1 mouse cellular context compared by ENCODE assay signal in the genomic region with DNA sequence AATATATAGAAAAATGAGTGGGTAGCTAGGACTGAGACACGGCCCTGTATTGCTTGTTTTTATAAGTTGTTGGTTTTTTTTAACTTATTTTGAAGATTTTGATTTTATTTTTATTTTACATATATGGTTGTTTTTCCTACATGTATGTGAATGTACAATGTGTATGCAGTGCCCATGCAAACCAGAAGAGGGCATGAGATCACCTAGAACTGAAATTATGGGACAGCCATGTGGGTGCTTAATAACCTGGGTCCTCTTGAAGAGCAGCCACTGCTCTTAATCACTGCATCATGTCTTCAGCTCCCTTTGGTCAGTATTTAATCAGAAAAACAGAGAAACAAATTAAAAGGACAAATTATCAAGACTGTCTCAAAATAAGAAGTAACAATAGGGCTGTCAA.
TF ChIP-seq lines count a peak whose summit lies in the region.

No protein-coding gene starts in this region.

TF ChIP-seq in MEL, 35 proteins besides CTCF, POLR2A, EP300 and RAD21 (continued from another document):
- TF ChIP-seq POLR2AphosphoS2 (IDR thresholded peaks at IDR 0.05; ENCODE audit: low read length) (no peak), MYC (IDR thresholded peaks at IDR 0.05; ENCODE audit: low read depth, low read length) (peak; percentile 80; the same call in 1 of the 2 replicates), ZC3H11A (IDR thresholded peaks at IDR 0.05; ENCODE audit: low read depth, low read length) (peak; percentile 77), MXI1 (IDR thresholded peaks at IDR 0.05; ENCODE audit: low read depth, low read length) (0 out of 2 replicates have a peak, but pooled peaks have one; percentile 35)
TF ChIP-seq in MEL: peak in this region for 5.
